Mouse (Mus musculus) MEL-GATA-1-ER (cell line): ENCODE results near the gene Olah.
A peak's percentile ranks its signal among the peaks of the same experiment; 100 is the strongest.
"Not testable (repeated sequence)": the region's sequence is repeated elsewhere in the genome, so short reads cannot be mapped to it uniquely, and the experiment has no call there.

Experiments used
- DNase-seq: peaks from one replicate; pipeline ENCODE4 v3.0.0-alpha.2; 2012; ENCODE audit warnings: low read depth; ENCODE audit errors: extremely low read depth

Gene Olah

GRCm38 (mm10) chr2:3397110-3397509 is at the start of gene Olah:
Gene Olah (minus strand): TSS chr2:3397210.
- DNase-seq = not testable (repeated sequence)

GRCm38 (mm10) chr2:3445984-3446383 is 49.0 kb upstream of the Olah start:
- no peak for DNase-seq

- DNase-seq = no peak
Measured at GRCm38 (mm10) chr2:3444206-3444605, 47.2 kb upstream of the Olah start.

GRCm38 (mm10) chr2:3437956-3438355 is 40.9 kb upstream of the Olah start:
- no peak for DNase-seq

GRCm38 (mm10) chr2:3435369-3436061 is 38.5 kb upstream of the Olah start:
- no peak for DNase-seq

- DNase-seq = no peak
Measured at GRCm38 (mm10) chr2:3430956-3431355, 33.9 kb upstream of the Olah start.

GRCm38 (mm10) chr2:3424579-3424910 is 27.5 kb upstream of the Olah start:
- DNase-seq = peak; percentile 33

GRCm38 (mm10) chr2:3423841-3424578 is 27.0 kb upstream of the Olah start, which contains the start of gene Dclre1c:
Gene Dclre1c (plus strand): TSS chr2:3424131.
- DNase-seq = peak; percentile 96

- no peak for DNase-seq
Measured at GRCm38 (mm10) chr2:3422548-3422947, 25.5 kb upstream of the Olah start, which contains the start of gene Meig1. Gene Meig1 (minus strand): TSS chr2:3422648.

GRCm38 (mm10) chr2:3420157-3420556 is 23.1 kb upstream of the Olah start:
- DNase-seq = no peak

- peak; percentile 70 for DNase-seq
Measured at GRCm38 (mm10) chr2:3418883-3419431, 21.9 kb upstream of the Olah start.

- no peak for DNase-seq
Measured at GRCm38 (mm10) chr2:3415676-3416075, 18.7 kb upstream of the Olah start.

- peak; percentile 51 for DNase-seq
Measured at GRCm38 (mm10) chr2:3414241-3414640, 17.2 kb upstream of the Olah start.

GRCm38 (mm10) chr2:3407756-3408155 is 10.7 kb upstream of the Olah start:
- DNase-seq = no peak

- no peak for DNase-seq
Measured at GRCm38 (mm10) chr2:3405981-3406380, 9.0 kb upstream of the Olah start.

GRCm38 (mm10) chr2:3391945-3392344 is 5.1 kb downstream of the Olah start:
- no peak for DNase-seq

- DNase-seq = no peak
Measured at GRCm38 (mm10) chr2:3387105-3387860, 9.7 kb downstream of the Olah start.

- DNase-seq = no peak
Measured at GRCm38 (mm10) chr2:3365127-3365526, 31.9 kb downstream of the Olah start.

- DNase-seq = no peak
Measured at GRCm38 (mm10) chr2:3361067-3361466, 35.9 kb downstream of the Olah start.

- no peak for DNase-seq
Measured at GRCm38 (mm10) chr2:3357887-3358286, 39.1 kb downstream of the Olah start.

- DNase-seq = no peak
Measured at GRCm38 (mm10) chr2:3356311-3356710, 40.7 kb downstream of the Olah start.

GRCm38 (mm10) chr2:3355793-3356192 is 41.2 kb downstream of the Olah start:
- DNase-seq = no peak
